Mouse (Mus musculus) brain, embryonic 14.5 days (tissue): ENCODE results near the gene Rell1.

Source experiments
- CTCF ChIP-seq: fragments of 200-500 bp; IDR thresholded peaks from 2 replicates; pipeline ENCODE4 v1.5.1; 2012; ENCODE audit warnings: inconsistent platforms, mild to moderate bottlenecking, moderate library complexity, borderline replicate concordance; ENCODE audit not compliant: insufficient read depth, insufficient read length; ENCODE audit errors: extremely low read depth
- POLR2A ChIP-seq: fragments of 200-500 bp; IDR thresholded peaks from 2 replicates; pipeline ENCODE4 v1.6.1; 2012; ENCODE audit warnings: mild to moderate bottlenecking, inconsistent platforms, borderline replicate concordance; ENCODE audit not compliant: poor library complexity, insufficient read depth, insufficient read length, severe bottlenecking; ENCODE audit errors: extremely low read depth

DNA sequence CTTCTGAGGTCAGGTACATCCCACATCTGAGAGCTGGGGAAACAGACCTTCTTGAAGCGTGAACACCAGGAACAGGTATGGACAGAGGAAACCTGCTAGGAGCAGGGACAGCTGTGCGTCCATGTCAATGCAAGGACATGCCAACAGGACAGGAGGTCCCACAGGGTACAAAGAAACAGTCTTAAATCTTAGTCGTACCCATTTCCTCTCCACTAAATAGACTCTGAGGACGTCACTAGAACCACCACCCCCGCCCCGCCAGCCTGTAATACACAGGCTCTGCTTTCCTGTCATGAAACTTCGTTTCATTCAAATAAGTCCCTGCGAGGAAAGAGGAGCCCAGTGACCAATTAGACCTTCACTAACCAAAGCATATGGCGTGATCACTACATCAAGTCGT is 7.0 kb downstream of the Rell1 start:
- TF ChIP-seq CTCF (no peak), POLR2A (no peak)
